Mouse (Mus musculus) heart, embryonic 10.5 days (tissue): ENCODE measurements around the gene Rhobtb1. TPM values are rescaled to one million over a fixed set of nuclear protein-coding genes. Genes with fewer than 3 reads are reported as not detected.

ENCODE experiments used
- DNase-seq: peaks from one replicate; pipeline ENCODE4 v3.0.0-alpha.2; 2017; ENCODE audit warnings: low spot score
- H3K27ac ChIP-seq: fragments of 300-500 bp; sonication (generic); 2 replicates; pipeline ENCODE4 v1.5.1; 2016; ENCODE audit warnings: mild to moderate bottlenecking
- H3K27me3 ChIP-seq: fragments of 300-500 bp; sonication (generic); 2 replicates; pipeline ENCODE4 v1.6.1; 2016; ENCODE audit warnings: mild to moderate bottlenecking; ENCODE audit not compliant: poor library complexity, insufficient read depth, severe bottlenecking
- H3K36me3 ChIP-seq: fragments of 300-500 bp; sonication (generic); 2 replicates; pipeline ENCODE4 v1.6.1; 2016; ENCODE audit warnings: mild to moderate bottlenecking, moderate library complexity
- H3K4me1 ChIP-seq: fragments of 300-500 bp; sonication (generic); 2 replicates; pipeline ENCODE4 v1.6.1; 2016; ENCODE audit warnings: mild to moderate bottlenecking
- H3K4me3 ChIP-seq: fragments of 300-500 bp; sonication (generic); 2 replicates; pipeline ENCODE4 v1.5.1; 2016; ENCODE audit warnings: mild to moderate bottlenecking, moderate library complexity
- H3K9me3 ChIP-seq: fragments of 300-500 bp; sonication (generic); 2 replicates; pipeline ENCODE4 v1.6.1; 2016; ENCODE audit warnings: mild to moderate bottlenecking, moderate library complexity
- WGBS: fragments of 180-500 bp; shearing (Covaris S2); methylation state at CpG from one replicate; pipeline ENCODE4 v1.1.7; 2016; 5-methylcytosine and 5-hydroxymethylcytosine counted together
- polyA plus RNA-seq: library from polyadenylated mRNA; unstranded; fragments of >200 nt; fragmentation: Nextera tagmentation; extraction: Ambion mirVana; gene quantifications from 2 replicates; pipeline ENCODE4 v1.2.1, GENCODE M21; 2016

Rhobtb1 gene
- polyA plus RNA-seq, 1 experiment from 2014 or later, result 26.6 TPM

DNA sequence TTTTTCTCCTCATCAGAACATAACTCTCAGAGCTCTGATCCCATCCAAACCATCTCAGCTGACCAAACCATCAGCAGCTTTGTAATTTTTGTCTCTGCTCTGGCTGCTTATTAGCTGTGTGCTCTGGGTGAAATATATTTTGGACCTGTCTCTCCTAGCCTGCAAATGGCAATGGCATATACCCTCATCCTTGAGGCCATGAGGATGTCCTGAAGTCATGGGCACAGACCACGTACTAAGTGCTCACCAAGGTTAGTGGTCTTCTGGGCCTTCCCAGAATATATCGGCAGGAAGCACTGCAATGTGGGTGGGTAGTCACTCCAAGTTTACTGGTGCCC lies 68.0 kb downstream of the Rhobtb1 start:
- H3K27ac ChIP-seq, result no peak overlapping the region
- no peak overlapping the region for H3K4me3 ChIP-seq
- no peak for DNase-seq
- H3K9me3 ChIP-seq, result no peaks in the 10 kb centered on the region
- no peaks in the 10 kb centered on the region for H3K27me3 ChIP-seq
- H3K36me3 ChIP-seq, result peaks cover 36% of the 10 kb centered on the region
- 73% methylated on average over 2 of the region's 2 CpGs for WGBS
- H3K4me1 ChIP-seq, result peaks cover 39% of the 10 kb centered on the region

DNA sequence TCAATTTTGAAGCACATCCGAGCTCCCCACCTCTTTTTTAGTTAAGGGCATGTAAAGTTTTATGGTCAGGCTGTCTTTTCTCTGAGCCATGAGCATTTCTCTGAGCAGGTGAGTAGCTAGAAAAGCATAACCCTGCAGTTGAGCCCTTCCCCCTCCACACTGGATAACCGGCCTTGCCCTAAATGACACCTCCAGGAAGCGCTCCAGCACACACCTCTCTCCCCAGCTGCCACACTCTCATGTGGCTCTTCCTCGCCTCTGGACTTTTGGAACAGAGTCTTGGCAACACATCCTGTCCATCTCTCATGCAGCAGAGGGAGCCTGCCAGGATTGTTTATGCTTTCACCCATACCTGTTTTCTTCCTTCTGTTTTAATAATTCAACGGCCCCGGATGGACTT lies 69.1 kb downstream of the Rhobtb1 start:
- no peak overlapping the region for H3K4me3 ChIP-seq
- no peaks in the 10 kb centered on the region for H3K27me3 ChIP-seq
- peaks cover 39% of the 10 kb centered on the region for H3K36me3 ChIP-seq
- 83% methylated on average over 6 of the region's 6 CpGs for WGBS
- H3K4me1 ChIP-seq, result peaks cover 44% of the 10 kb centered on the region
- H3K9me3 ChIP-seq, result no peaks in the 10 kb centered on the region
- no peak for DNase-seq
- no peak overlapping the region for H3K27ac ChIP-seq

DNA sequence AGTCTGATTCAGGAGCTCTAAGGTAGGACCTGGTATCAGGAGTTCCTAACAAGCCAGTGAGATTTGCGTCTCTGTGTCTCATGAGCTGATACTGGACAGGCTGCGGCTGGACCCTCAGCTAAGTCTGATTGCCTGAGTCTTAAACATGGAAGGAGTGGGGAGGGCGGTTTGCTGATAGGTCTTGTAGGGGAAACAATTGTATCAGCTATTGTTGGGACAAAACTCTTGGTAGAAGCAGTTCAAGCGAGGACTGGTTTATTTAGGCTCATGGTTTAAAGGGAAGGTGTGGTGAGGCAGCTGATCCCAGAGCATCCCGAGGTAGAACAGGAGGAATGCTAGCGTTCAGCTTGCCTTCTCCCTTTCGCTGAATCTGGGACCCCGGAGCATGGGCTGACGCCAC lies 69.9 kb downstream of the Rhobtb1 start:
- Histone ChIP-seq H3K4me3 (no peak overlapping the region), H3K36me3 (peaks cover 39% of the 10 kb centered on the region), H3K4me1 (peaks cover 49% of the 10 kb centered on the region), H3K9me3 (no peaks in the 10 kb centered on the region), H3K27ac (no peak overlapping the region), H3K27me3 (no peaks in the 10 kb centered on the region)
- peak; percentile 54 for DNase-seq
- WGBS, result 83% methylated on average over 9 of the region's 9 CpGs

- no peaks in the 10 kb centered on the region for H3K9me3 ChIP-seq
- no peaks in the 10 kb centered on the region for H3K27me3 ChIP-seq
- H3K4me1 ChIP-seq, result peaks cover 51% of the 10 kb centered on the region
- 45% methylated on average over 3 of the region's 3 CpGs for WGBS
- H3K4me3 ChIP-seq, result no peak overlapping the region
- H3K36me3 ChIP-seq, result peaks cover 32% of the 10 kb centered on the region; the same call in 1 of the 2 replicates
- no peak overlapping the region for H3K27ac ChIP-seq
- no peak for DNase-seq
These were observed 70.7 kb downstream of the Rhobtb1 start for GRCm38 (mm10) chr10:69221955-69222354.

DNA sequence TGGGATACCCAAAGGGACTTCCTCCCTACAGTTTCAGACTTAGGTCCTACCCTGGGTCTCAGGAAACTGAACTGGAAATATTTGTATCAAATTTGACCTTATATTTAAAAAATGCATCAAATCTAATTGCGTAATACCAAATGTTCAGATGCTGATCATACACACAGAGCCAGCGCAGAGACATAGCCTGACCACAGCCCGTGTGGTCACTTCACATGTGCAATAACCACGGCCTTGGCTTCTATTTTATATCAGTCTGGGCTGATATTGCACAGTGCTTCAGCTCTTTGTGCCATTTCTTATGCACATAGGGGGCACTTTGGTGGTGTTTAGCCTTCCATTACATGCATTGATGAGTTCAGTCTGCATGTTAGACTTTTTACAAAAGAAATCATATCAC lies 72.0 kb downstream of the Rhobtb1 start:
- peaks cover 49% of the 10 kb centered on the region for H3K4me1 ChIP-seq
- H3K27me3 ChIP-seq, result no peaks in the 10 kb centered on the region
- no peaks in the 10 kb centered on the region for H3K9me3 ChIP-seq

GRCm38 (mm10) chr10:69224276-69224675 lies 73.0 kb downstream of the Rhobtb1 start:
- WGBS, result 60% methylated on average over 7 of the region's 7 CpGs

More for the DNA sequence above, 72.0 kb downstream of the Rhobtb1 start:
- 88% methylated on average over 4 of the region's 4 CpGs for WGBS
- H3K4me3 ChIP-seq, result no peak overlapping the region
- DNase-seq, result no peak
- peaks cover 26% of the 10 kb centered on the region; the same call in 1 of the 2 replicates for H3K36me3 ChIP-seq
- H3K27ac ChIP-seq, result no peak overlapping the region

GRCm38 (mm10) chr10:69225471-69225870 lies 74.2 kb downstream of the Rhobtb1 start:
- Histone ChIP-seq H3K4me1 (peaks cover 26% of the 10 kb centered on the region; the same call in 1 of the 2 replicates), H3K27me3 (no peaks in the 10 kb centered on the region), H3K9me3 (no peaks in the 10 kb centered on the region), H3K36me3 (peaks cover 19% of the 10 kb centered on the region; the same call in 1 of the 2 replicates), H3K27ac (no peak overlapping the region), H3K4me3 (no peak overlapping the region)
- 84% methylated on average over 5 of the region's 5 CpGs for WGBS
- peak; percentile 62 for DNase-seq

More at GRCm38 (mm10) chr10:69224276-69224675, 73.0 kb downstream of the Rhobtb1 start:
- peaks cover 38% of the 10 kb centered on the region for H3K4me1 ChIP-seq
- no peak overlapping the region for H3K4me3 ChIP-seq
- peaks cover 29% of the 10 kb centered on the region; the same call in 1 of the 2 replicates for H3K36me3 ChIP-seq
- no peaks in the 10 kb centered on the region for H3K27me3 ChIP-seq
- H3K9me3 ChIP-seq, result no peaks in the 10 kb centered on the region
- H3K27ac ChIP-seq, result no peak overlapping the region; the same call in 1 of the 2 replicates
- no peak for DNase-seq

DNA sequence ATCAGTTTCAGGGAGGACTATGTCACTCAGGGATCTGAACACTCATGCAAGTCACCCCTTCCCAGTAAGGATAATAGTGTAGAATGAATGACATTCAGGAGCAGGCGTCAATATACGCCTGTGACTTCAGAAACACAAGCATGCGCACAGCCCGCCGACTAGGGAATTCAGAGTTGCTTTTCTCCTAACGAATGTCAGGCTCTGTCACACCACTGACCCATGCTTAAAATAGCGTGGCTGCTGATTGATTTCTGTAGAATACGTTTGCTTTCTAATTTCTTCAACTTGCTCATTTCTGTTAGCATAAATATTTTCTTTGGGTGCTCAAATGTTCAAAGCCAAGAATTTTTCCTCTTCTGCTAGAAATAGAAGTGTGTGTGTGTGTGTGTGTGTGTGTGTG lies 74.7 kb downstream of the Rhobtb1 start:
- Histone ChIP-seq H3K27ac (peak overlapping the region; percentile 49; the same call in 1 of the 2 replicates), H3K9me3 (no peaks in the 10 kb centered on the region), H3K36me3 (peaks cover 17% of the 10 kb centered on the region; the same call in 1 of the 2 replicates), H3K4me1 (peaks cover 25% of the 10 kb centered on the region; the same call in 1 of the 2 replicates), H3K4me3 (no peak overlapping the region), H3K27me3 (no peaks in the 10 kb centered on the region)
- DNase-seq, result no peak
- 48% methylated on average over 8 of the region's 8 CpGs for WGBS

DNA sequence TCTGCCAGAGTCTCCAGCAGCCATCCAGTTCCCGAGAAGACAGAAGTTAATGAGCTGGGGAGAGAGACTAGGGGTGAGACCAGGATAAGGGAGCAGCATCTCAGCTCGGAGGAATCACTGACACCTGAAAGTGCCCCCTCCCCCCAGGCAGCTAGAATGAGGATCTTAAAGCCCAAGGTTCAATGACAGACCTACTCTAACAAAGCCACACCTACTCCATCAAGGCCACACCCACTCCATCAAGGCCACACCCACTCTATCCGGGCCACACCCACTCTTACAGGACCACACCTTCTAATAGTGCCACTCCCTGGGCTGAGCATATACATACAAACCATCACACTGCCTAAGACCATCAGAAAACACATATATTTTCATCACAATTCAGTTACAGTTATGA lies 86.0 kb downstream of the Rhobtb1 start:
- no peaks in the 10 kb centered on the region for H3K4me1 ChIP-seq
- peaks cover 15% of the 10 kb centered on the region; the same call in 1 of the 2 replicates for H3K36me3 ChIP-seq
- no peak overlapping the region for H3K27ac ChIP-seq
- H3K9me3 ChIP-seq, result no peaks in the 10 kb centered on the region
- WGBS, result 73% methylated on average over 3 of the region's 3 CpGs
- no peaks in the 10 kb centered on the region for H3K27me3 ChIP-seq
- no peak overlapping the region for H3K4me3 ChIP-seq
- no peak for DNase-seq

- no peaks in the 10 kb centered on the region for H3K4me1 ChIP-seq
These were observed 86.5 kb downstream of the Rhobtb1 start for GRCm38 (mm10) chr10:69237781-69238180.

GRCm38 (mm10) chr10:69238311-69238710 lies 87.1 kb downstream of the Rhobtb1 start:
- Histone ChIP-seq H3K27ac (no peak overlapping the region), H3K4me1 (no peaks in the 10 kb centered on the region), H3K9me3 (no peaks in the 10 kb centered on the region), H3K27me3 (no peaks in the 10 kb centered on the region), H3K36me3 (peaks cover 16% of the 10 kb centered on the region; the same call in 1 of the 2 replicates), H3K4me3 (no peak overlapping the region)
- 62% methylated on average over 6 of the region's 6 CpGs for WGBS
- DNase-seq, result no peak

More at GRCm38 (mm10) chr10:69237781-69238180, 86.5 kb downstream of the Rhobtb1 start:
- Histone ChIP-seq H3K27ac (no peak overlapping the region), H3K36me3 (peaks cover 16% of the 10 kb centered on the region; the same call in 1 of the 2 replicates), H3K4me3 (no peak overlapping the region), H3K27me3 (no peaks in the 10 kb centered on the region), H3K9me3 (no peaks in the 10 kb centered on the region)
- 93% methylated on average over 9 of the region's 9 CpGs for WGBS
- no peak for DNase-seq

- H3K9me3 ChIP-seq, result no peaks in the 10 kb centered on the region
- WGBS, result 79% methylated on average over 2 of the region's 2 CpGs
- H3K36me3 ChIP-seq, result peaks cover 16% of the 10 kb centered on the region; the same call in 1 of the 2 replicates
These were observed 89.3 kb downstream of the Rhobtb1 start for GRCm38 (mm10) chr10:69240530-69240929.

DNA sequence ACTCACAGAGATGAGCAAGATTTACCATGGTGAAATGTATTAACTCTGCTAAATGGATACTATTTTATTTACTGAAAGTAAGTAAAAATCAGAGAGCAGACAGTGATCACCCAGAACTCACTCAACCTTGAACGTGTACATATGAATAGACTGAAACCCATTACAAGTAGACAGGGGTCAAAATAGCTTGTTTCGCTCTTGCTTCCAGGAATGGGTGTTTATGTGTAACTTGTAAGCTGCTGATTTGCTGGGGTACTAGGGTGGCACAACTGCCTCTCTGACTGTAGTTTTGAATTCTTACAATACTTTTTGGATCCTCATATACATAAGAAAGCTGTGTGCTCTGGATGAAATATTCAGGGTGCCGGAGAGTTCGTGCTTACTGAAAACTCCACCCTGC lies 93.9 kb downstream of the Rhobtb1 start:
- WGBS, result 95% methylated on average over 4 of the region's 4 CpGs

More at GRCm38 (mm10) chr10:69240530-69240929, 89.3 kb downstream of the Rhobtb1 start:
- H3K27me3 ChIP-seq, result no peaks in the 10 kb centered on the region
- no peak overlapping the region for H3K27ac ChIP-seq
- H3K4me1 ChIP-seq, result peaks cover 7% of the 10 kb centered on the region; the same call in 1 of the 2 replicates
- H3K4me3 ChIP-seq, result no peak overlapping the region
- no peak for DNase-seq

More for the DNA sequence above, 93.9 kb downstream of the Rhobtb1 start:
- Histone ChIP-seq H3K36me3 (peaks cover 24% of the 10 kb centered on the region), H3K4me3 (no peak overlapping the region), H3K4me1 (peaks cover 7% of the 10 kb centered on the region; the same call in 1 of the 2 replicates), H3K27ac (no peak overlapping the region), H3K9me3 (no peaks in the 10 kb centered on the region), H3K27me3 (no peaks in the 10 kb centered on the region)
- DNase-seq, result no peak
